Mouse (Mus musculus) kidney, adult 8-10 months (tissue): Measurements from ENCODE around the gene Gabbr2.
"Not testable (repeated sequence)": the region's sequence is repeated elsewhere in the genome, so short reads cannot be mapped to it uniquely, and the experiment has no call there.

Source experiments
- DNase-seq, 2 experiments: peaks; one replicate each; pipeline ENCODE4 v3.0.0; 2022

Gene Gabbr2

DNA sequence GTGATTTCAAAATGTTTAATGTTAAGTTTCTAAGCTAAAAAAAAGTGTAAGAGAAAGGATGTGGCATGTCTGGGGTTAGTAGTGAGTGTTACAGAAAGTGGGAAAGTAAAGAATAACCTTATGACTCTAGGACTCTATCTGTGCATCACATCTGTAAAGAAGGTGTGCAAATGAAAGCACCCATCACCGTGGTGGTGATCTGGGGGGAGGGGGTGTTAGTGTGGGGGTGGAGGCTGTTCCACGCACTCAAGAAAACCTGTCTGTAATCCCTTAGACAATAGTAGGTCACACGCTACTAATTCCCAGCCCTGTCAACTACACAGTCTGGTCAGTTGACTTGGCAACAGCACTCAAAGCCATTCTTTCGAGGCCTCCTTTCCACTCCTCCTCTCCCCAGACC lies 350.4 kb downstream of the Gabbr2 start:
- no peak for DNase-seq

DNA sequence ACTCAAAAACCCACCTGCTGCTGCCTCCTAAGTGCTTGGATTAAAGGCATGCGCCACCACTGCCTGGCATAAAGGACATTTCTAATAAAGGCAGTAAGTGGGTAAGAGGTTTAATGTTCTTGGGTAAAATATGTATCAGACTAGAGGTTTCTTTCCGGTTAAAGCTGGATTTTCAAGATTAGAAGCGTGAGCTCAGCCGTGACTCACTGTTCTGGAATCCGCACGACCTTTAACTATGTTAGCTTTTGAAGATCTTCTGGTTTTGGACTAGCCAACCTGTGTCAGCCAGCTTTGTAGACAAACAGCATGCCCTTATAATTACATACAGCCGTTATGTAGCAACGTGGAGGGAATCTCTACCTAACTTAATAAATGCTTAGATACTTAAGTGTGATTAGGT lies 351.8 kb downstream of the Gabbr2 start:
- no peak for DNase-seq

DNA sequence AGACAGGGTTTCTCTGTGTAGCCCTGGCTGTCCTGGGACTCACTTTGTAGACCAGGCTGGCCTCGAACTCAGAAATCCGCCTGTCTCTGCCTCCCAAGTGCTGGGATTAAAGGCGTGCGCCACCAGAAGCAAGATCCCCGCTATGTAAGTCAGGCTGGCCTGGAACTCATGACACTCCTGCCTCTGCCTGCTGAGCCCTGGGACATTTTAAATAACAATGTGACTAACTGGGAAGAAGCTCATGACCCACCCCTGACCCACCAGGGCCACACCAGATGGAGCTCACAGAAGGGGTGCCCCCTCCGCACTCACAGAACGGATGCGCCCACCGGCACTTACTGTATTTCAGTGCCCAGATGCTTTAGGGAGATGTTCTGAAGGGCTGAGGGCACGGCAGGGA lies 354.4 kb downstream of the Gabbr2 start:
- not testable (repeated sequence) for DNase-seq

DNA sequence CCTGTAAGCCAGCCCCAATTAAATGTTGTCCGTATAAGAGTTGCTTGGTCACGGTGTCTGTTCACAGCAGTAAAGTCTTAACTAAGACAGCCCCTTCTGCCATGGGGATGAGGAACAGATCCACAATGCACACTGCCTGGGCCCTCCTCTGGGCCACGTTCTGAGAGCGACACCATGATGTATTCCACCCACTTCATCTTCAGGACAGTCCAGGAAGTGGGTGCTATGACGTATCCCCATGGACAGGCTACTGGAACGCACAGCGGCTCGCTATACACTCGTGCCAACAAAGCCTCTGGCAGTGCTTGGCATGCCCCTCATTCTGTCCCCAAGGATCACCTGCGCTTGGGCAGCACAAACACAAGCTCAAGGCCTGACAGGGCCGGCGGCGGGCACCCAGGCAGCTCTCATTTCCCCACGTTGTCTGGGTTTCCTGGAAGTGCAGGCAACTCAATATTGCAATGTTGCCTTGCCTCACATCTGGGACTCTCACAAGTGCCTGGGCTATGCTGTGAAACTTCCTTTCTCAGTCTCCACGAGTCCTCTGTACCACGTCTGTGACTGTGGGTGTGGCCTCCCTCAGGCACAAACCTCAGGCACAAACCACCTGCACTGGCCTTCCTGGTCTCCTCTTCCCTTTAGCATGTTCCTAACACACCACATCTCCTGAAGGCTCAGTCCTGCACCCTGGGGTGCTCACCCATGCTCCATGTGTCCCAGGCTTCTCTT lies 355.8 kb downstream of the Gabbr2 start:
- no peak for DNase-seq

DNA sequence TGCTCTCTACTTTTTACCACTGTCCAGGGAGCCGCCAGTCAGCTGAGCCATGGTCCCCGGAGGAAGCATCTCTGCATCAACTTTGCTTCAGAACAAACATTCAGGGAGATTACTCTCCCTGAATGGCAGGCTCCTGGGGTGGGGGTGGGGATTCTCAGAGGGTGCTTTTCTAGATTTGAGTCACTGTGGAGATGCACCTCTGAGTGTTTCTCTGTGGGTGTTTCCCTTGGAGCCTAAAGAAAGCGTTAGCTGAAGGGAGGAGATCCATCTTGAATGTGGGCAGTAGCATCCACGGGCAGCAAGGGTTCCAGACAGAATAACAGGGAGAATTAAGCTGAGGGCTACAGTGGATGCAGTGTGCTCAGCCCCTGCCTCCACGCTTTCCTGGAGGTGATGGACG lies 356.8 kb downstream of the Gabbr2 start:
- no peak for DNase-seq

DNA sequence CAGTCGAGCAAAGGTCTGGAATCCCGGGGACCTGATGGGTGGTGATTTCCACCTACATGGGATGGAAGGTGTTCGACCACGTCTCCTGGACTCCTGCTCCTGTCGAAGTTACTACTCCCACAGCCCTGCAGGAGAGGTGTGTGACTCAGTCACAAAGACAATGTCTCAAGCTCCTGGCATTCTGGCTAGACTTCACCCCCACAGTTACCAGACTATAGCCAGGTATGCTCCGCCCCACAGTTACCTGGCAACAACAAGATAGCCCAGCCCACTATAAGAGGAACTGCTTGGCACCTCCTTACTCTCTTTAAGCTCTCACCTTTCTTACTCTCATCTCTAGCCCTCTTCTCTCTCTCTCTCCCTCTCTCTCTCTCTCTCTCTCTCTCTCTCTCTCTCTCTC lies 358.1 kb downstream of the Gabbr2 start:
- DNase-seq = not testable (repeated sequence)

DNA sequence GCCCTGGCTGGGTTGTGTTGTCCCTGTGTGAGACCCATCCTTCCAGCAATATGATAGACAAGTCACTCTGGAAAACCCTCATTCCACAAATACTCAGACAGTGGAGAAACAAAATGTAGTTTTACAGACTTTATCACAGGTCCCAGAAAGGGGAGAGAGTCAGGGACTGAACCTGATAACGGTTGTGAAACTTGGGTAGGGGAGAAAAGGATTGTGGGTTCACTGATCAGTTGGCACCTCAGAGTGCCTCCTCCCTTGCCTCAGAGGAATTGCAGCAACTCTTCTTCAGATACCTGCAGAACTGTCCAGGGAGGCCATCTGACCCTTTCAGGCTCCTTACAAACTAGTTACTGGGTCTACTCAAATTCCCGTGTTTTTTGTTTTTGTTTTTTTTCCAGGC lies 359.2 kb downstream of the Gabbr2 start:
- DNase-seq = no peak

DNA sequence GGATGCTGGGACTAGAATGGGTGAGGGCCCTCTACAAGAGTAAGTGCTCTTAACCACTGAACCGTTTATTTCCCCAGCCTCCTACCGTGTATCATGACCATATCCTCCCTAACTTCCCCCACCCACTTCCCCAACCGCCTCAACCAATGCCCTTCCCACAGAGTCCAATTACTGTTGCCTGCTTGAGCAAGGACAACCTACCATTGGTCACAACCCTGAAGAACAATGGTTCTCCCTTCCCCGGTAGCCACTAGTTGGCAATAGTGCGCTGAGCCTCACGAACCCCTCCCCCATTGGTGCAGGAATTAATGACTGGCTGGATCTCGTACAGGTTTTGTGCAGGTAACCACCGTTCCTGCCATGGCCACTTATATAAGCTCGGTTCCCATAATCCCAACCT lies 361.3 kb downstream of the Gabbr2 start:
- peak; percentile 25 to 30 for DNase-seq

DNA sequence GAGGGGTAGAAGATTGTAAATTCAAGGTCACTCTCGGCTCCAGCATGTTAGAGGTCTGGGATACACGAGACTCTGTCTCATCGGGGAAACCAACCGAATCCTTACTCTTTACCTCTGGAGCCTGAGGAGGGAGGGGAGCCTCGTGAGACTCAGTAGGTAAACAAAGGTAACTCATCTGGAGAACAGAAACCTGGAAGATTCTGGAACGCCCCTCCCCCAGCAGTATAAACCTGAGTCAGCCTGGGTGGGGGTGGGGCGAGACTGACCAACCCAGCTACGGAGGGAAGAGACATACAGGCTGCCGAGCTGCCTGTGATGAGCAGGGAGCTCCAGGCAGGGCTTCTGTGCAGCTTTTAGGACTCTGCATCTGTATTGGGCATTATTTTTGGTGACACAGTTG lies 362.8 kb downstream of the Gabbr2 start:
- DNase-seq = no peak

DNA sequence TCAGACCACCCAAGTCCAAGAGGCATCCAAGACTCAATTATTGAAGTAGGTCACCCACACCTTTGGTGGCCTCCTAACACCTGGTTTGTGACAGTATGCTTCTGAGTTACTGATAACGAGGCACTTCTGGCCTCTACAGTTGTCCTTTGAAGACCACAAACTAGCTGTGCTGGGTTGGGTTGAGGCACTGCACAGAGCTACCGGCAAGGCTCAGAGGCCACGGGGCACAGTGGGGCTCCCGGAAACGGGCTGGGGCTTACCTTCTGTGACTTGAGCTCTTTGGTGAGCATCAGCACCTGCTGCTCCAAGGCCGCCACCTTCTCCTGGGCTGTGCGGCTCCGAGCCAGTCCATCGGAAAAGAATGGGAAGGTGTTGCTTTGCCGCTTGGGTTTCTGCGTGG lies 363.6 kb downstream of the Gabbr2 start:
- DNase-seq = no peak

DNA sequence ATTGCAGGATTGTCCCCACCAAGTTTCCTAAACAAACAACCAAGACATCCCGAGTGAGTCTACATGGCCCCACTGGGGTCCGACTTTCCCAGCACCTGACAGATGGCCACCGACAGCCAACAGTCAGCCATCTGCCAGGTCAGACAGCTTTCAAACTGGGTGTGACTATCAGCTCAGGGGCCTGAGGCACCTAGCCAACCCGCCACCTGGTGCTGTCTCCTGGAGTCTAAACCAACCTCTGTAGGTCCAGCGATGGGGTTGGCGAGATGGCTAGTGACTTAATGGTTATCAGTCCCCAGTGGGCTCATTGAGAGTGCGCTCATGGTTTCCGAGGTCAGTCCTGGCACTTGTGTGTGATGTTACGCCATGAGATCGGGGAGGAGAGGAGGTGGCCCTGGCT lies 366.6 kb downstream of the Gabbr2 start:
- no peak for DNase-seq

DNA sequence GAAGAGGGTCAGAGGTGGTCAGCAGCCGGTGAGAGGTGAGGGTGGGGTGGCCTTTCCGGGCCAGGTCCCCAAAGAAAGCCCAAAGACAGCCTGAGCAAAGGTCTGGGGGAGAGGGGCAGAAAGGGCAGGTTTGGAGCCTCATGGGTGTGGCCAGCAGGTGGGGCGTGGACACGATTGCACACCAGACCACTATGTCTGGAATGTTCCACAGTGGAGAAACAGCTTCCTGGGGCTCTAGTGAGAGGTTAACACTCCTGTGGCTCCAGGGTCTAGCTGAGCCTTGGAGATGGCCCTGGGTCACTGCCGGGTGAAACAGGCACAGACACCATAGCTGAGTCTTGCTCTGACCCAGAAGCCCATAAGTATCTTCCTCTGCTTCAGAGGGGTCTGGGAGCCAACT lies 368.7 kb downstream of the Gabbr2 start:
- no peak for DNase-seq

DNA sequence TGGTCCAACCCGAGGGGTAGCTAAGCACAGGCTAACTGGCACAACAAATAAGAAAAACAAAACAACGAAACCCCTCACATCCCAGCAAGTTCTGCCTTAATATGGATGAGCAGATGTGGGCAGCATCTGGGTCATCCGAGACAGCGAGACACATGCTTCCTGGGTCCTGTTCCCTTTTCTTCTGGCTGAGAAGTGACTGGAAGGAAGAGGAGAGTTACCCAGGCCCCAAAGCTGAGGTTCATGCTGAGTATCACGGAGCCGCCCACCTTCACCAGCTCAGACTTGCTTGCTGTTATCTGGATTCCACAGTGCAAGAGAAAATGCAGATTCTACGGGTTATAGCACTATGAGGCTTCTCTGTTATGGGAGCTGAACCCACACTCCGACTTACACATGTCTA lies 370.7 kb downstream of the Gabbr2 start:
- DNase-seq = no peak

DNA sequence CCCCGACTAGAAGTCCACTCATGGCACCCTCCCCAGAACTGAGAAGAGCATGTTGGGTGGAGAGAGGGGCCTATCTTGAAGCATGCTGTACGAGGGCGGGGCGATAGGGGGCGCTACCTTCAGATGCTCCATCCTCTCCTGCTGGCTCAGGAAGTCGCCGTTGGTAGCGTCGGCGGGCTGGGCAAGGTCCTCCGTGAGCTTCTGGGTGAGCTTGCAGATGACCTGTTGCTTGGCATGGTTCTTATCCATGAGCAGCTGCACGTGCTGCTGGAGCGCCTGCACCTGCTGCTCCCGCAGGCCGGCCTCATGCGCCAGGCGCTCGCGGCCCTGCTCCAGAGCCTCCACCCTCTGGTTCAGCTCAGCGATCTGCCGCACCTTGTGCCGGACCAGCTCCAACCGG lies 371.3 kb downstream of the Gabbr2 start:
- DNase-seq = no peak

DNA sequence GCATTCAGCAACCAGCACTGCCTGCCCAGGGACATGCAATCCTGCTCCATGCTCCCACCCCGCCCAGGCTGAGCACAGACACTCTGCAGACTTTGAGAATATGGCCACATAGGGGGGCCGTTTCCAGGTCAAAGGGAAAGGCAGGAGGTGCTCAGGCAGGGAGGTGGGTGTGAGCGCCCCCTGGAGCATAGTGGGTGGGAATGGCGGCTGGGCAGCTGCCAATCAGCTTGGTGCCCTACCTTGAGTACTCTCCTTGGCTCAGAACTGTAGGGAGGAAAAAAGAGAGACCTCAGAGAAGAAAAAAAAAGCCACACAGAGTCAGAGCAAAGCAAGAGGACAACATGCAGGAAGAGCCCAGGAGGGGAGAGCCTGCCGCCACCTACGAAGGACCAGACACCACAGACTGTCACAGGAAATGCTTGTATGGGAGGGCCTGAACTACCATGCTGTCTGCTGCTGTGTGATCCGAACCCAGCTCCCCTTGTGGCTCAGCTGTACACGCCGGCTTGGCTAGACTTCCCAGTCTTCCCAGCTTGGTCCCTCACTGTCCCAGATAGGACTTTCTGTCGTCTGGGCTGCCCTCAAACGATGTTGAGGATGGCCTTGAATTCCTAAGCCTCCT lies 373.4 kb downstream of the Gabbr2 start:
- DNase-seq = no peak

DNA sequence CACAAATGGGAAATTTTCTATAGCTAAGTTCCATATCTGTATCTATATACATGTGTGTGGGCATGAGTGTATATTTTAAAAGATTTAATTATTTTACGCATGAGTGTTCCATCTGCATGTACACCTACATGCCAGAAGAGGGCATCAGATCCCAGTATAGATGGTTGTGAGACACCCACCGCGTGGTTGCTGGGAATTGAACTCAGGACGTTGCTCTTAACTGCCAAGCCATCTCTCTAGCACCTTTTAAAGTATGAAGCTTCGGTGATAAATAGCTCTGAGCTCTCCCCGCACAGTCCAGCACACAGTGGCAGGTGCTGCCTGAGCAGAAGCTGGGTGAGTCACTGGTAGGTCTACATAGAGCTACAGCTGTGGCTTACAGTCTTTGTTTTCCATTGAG lies 374.3 kb downstream of the Gabbr2 start:
- no peak for DNase-seq

DNA sequence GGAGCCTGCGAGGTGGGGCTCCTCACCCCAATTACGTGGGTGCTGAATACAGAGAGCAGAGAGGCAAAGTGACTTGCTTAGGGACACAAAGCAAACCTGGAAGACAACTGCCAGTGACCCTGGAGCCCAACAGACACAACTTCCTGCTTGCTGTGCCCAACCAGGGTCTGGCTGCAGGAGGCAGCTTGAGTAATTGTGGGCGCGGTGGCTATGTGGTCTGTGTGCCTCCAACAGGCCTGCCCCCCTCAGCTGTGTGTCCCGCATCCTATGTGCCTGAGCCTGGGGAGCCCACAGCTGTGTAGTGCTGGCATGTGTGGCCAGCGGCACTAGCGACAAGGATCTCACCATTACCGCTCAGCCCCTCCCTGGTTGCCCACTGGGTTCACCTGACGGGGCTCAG lies 377.0 kb downstream of the Gabbr2 start:
- no peak for DNase-seq

DNA sequence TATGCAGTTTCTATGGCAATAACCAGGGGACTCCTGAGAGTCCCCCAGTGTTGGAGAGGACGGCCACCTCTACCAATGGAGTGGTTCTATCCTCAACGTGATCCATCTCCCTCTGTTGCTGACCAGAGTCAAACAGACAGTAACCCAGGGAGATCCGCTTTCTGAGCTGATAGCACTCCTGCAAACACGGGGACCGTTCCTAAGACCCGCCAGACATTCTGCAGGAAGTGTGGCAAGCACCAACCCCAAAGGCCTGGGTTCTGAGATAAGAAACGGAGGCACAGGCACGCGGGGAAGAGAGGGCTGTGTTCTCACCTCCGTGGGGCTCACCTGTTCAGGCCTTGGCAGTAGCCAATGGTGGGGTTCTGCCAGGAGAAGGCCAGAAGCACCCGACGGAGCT lies 378.1 kb downstream of the Gabbr2 start:
- no peak for DNase-seq
